Mouse (Mus musculus) kidney, adult 2 months (tissue): ENCODE data around the gene Megf11. TPM values are rescaled to one million over a fixed set of nuclear protein-coding genes. Genes with fewer than 3 reads are reported as not detected.

ENCODE experiments used
- DNase-seq: peaks from one replicate; pipeline ENCODE4 v3.0.0; 2021
- H3K27ac ChIP-seq: fragments of 200-500 bp; 2 replicates; pipeline ENCODE4 v1.5.1; 2012; ENCODE audit warnings: low read depth, low read length, control low read depth, inconsistent platforms; ENCODE audit not compliant: insufficient read depth
- H3K27me3 ChIP-seq: fragments of 200-500 bp; replicated peaks from 2 replicates; pipeline ENCODE4 v1.6.1; 2012; ENCODE audit warnings: mild to moderate bottlenecking, moderate library complexity, low read length, inconsistent platforms; ENCODE audit not compliant: control insufficient read depth, insufficient read depth
- H3K36me3 ChIP-seq: fragments of 200-500 bp; 2 replicates; pipeline ENCODE4 v1.6.1; 2012; ENCODE audit warnings: mild to moderate bottlenecking, moderate library complexity, low read length, inconsistent platforms; ENCODE audit not compliant: control insufficient read depth, insufficient read depth
- H3K4me1 ChIP-seq: fragments of 200-500 bp; 2 replicates; pipeline ENCODE4 v1.6.1; 2011; ENCODE audit warnings: low read length; ENCODE audit not compliant: control insufficient read depth, insufficient read depth
- H3K4me3 ChIP-seq: fragments of 200-500 bp; 2 replicates; pipeline ENCODE4 v1.5.1; 2011; ENCODE audit warnings: mild to moderate bottlenecking, low read depth, low read length, control low read depth; ENCODE audit not compliant: insufficient read depth
- CTCF ChIP-seq: fragments of 200-500 bp; conservative IDR thresholded peaks from 2 replicates; pipeline ENCODE4 v1.5.1; 2011; ENCODE audit warnings: low read depth, mild to moderate bottlenecking, control low read depth, low read length, moderate library complexity, mixed read lengths; ENCODE audit not compliant: insufficient read depth, insufficient read length
- POLR2A ChIP-seq: fragments of 200-500 bp; IDR thresholded peaks from one replicate; pipeline ENCODE4 v1.6.1; 2011; ENCODE audit warnings: low read depth, low read length, control low read depth
- WGBS: fragments of 180-500 bp; shearing (Covaris S2); methylation state at CpG from one replicate; pipeline ENCODE4 v1.1.7; 2018; 5-methylcytosine and 5-hydroxymethylcytosine counted together
- polyA plus RNA-seq: library from polyadenylated mRNA; depleted of rRNA; stranded (reverse); fragments of >200 nt; gene quantifications from 2 replicates; pipeline ENCODE4 v1.2.3, GENCODE M21; 2012

Gene Megf11
- polyA plus RNA-seq, 1 experiment, result 0.16 TPM

- H3K27ac ChIP-seq, result no peak overlapping the region
- H3K4me3 ChIP-seq, result no peak overlapping the region
- H3K36me3 ChIP-seq, result no peaks in the 10 kb centered on the region
- H3K27me3 ChIP-seq, result no peaks in the 10 kb centered on the region
- 74% methylated on average over 7 of the region's 7 CpGs for WGBS
- TF ChIP-seq CTCF (no peak), POLR2A (no peak)
- DNase-seq, result no peak
- no peaks in the 10 kb centered on the region for H3K4me1 ChIP-seq
Measured at GRCm38 (mm10) chr9:64572629-64573190, 187.3 kb downstream of the Megf11 start.

DNA sequence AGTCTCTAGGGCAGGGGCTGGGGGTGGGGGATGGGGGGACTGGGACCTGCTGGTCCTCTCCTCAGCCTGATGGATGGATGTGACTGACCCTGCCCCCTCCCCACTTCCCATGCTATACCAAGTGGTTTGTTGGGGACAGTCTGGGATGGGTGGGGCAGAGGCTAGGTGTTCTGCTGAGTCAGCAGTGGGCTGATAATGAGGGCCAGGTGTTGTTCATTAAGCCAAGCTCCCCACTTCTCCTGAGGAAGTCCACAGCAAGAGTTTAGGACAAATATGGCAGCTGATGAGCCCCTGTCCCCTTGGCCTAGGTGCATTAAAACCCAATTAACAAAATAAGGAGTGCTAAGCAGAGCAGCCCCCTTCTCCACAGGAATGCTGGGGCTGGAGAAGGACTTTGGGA, 190.2 kb downstream of the Megf11 start:
- H3K27me3 ChIP-seq, result no peaks in the 10 kb centered on the region

DNA sequence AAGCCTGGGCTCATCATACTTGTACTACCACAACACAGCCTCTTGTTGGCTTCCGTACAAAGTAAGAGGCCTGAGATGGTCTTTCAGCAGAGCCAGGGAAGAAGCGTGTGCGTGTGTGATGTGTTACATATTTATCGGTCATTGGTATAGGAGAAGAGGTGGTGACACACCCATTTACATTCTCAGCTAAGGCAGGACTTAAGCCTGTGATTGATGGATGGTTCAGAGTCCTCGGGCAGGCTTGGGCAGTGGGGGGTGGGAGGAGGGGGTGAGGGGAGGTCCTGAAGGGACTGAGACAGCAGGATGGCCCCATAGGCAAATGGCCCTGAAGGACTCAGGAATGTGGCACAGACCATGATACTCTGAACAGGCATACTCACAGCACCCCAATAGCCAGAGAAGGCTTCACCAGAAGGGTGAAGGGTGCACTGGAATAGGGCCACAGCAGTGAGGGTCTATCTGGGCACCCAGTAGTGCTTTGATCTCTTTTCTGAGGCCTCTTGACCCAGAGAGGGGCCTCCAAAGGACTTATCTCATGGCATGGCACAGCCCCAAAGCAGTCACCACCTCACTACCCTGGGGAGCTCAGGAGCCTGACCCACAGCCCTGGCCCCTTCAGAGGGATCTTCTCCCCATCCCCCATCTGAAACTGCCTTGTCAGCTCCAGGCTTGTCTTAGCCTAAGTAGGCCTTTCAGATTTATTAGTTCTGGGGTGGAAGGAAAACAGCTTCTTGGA, 190.9 kb downstream of the Megf11 start:
- Histone ChIP-seq H3K27ac (no peak overlapping the region), H3K36me3 (no peaks in the 10 kb centered on the region), H3K27me3 (no peaks in the 10 kb centered on the region), H3K4me1 (no peaks in the 10 kb centered on the region), H3K4me3 (no peak overlapping the region)
- DNase-seq, result no peak
- no peak for TF ChIP-seq POLR2A
- no peak for TF ChIP-seq CTCF
- 86% methylated on average over 5 of the region's 5 CpGs for WGBS

More for the DNA sequence above, 190.2 kb downstream of the Megf11 start:
- H3K36me3 ChIP-seq, result no peaks in the 10 kb centered on the region
- H3K27ac ChIP-seq, result no peak overlapping the region
- DNase-seq, result no peak
- H3K4me3 ChIP-seq, result no peak overlapping the region
- TF ChIP-seq POLR2A, result no peak
- TF ChIP-seq CTCF, result no peak
- H3K4me1 ChIP-seq, result no peaks in the 10 kb centered on the region

- H3K27me3 ChIP-seq, result no peaks in the 10 kb centered on the region
- no peak overlapping the region for H3K27ac ChIP-seq
- no peak for DNase-seq
- TF ChIP-seq POLR2A (no peak), CTCF (no peak)
- WGBS, result 76% methylated on average over 3 of the region's 3 CpGs
- H3K4me1 ChIP-seq, result no peaks in the 10 kb centered on the region
- H3K4me3 ChIP-seq, result no peak overlapping the region
- no peaks in the 10 kb centered on the region for H3K36me3 ChIP-seq
Measured at GRCm38 (mm10) chr9:64577156-64577555, 191.7 kb downstream of the Megf11 start.

DNA sequence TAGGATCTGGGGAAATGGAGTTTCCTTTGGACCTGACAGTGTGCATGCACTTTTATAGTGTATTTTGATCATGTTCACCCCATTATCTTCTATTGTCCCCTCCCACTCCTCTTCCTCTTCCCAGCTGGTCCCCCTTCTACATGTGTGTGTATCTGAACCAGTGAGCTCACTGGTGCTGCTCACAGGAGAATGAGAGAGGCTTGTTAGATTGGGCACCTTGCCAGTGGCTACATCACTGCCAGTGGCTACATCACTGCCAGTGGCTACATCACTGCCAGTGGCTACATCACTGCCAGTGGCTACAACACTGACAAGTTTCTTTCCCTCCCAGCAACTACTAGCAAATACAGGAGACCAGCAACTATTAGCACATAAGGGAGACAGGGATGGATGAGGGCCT, 192.6 kb downstream of the Megf11 start:
- Histone ChIP-seq H3K36me3 (no peaks in the 10 kb centered on the region), H3K4me1 (no peaks in the 10 kb centered on the region)
- DNase-seq, result no peak

GRCm38 (mm10) chr9:64579306-64579705, 193.9 kb downstream of the Megf11 start:
- Histone ChIP-seq H3K4me3 (no peak overlapping the region), H3K27me3 (no peaks in the 10 kb centered on the region), H3K4me1 (no peaks in the 10 kb centered on the region), H3K36me3 (no peaks in the 10 kb centered on the region), H3K27ac (no peak overlapping the region)
- 50% methylated on average over 1 of the region's 1 CpGs for WGBS
- DNase-seq, result no peak
- TF ChIP-seq POLR2A, result no peak

More for the DNA sequence above, 192.6 kb downstream of the Megf11 start:
- no peak for TF ChIP-seq POLR2A
- TF ChIP-seq CTCF, result no peak
- no peak overlapping the region for H3K4me3 ChIP-seq
- H3K27ac ChIP-seq, result no peak overlapping the region
- H3K27me3 ChIP-seq, result no peaks in the 10 kb centered on the region

GRCm38 (mm10) chr9:64586292-64586691, 200.9 kb downstream of the Megf11 start:
- no peak overlapping the region for H3K27ac ChIP-seq
- no peaks in the 10 kb centered on the region for H3K4me1 ChIP-seq
- TF ChIP-seq CTCF, result no peak
- TF ChIP-seq POLR2A, result no peak
- H3K36me3 ChIP-seq, result no peaks in the 10 kb centered on the region
- WGBS, result 51% methylated on average over 5 of the region's 5 CpGs
- no peaks in the 10 kb centered on the region for H3K27me3 ChIP-seq
- no peak for DNase-seq
- no peak overlapping the region for H3K4me3 ChIP-seq

DNA sequence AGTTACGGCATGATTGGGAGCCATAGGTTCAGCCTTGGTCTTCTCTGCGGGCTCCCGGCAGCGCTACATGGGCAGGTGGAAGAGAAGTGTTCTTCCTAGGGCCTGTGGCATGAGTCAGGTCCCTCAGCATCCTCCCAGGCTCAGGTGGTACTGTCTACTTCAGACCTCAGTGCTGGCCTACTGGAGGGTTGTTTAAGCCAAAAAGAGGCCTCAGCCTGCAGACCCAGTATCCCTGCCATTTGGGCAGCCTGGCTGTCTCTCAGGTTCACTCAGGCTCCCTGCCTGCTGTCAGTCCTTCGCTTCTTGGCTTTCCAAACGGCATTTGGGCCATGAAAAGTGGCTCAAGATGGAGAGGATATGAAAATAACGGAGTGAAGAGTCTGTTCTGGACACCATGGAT, 202.6 kb downstream of the Megf11 start:
- no peak for DNase-seq
- Histone ChIP-seq H3K27me3 (no peaks in the 10 kb centered on the region), H3K36me3 (no peaks in the 10 kb centered on the region), H3K27ac (no peak overlapping the region), H3K4me1 (no peaks in the 10 kb centered on the region), H3K4me3 (no peak overlapping the region)
- WGBS, result 93% methylated on average over 7 of the region's 7 CpGs
- no peak for TF ChIP-seq CTCF
- no peak for TF ChIP-seq POLR2A
